Mouse (Mus musculus) forebrain, embryonic 11.5 days (tissue): ENCODE results near the gene Smyd3. TPM values are rescaled to one million over a fixed set of nuclear protein-coding genes. Genes with fewer than 3 reads are reported as not detected.

Experiments
- ATAC-seq: fragments of 200-750 bp; cut with Nextera tagmentation; replicated peaks from 2 replicates; pipeline ENCODE4 v1.8.0; 2017; ENCODE audit warnings: moderate TSS enrichment; ENCODE audit not compliant: low FRiP score
- DNase-seq: peaks from one replicate; pipeline ENCODE4 v3.0.0-alpha.2; 2017; ENCODE audit warnings: low spot score
- H3K27ac ChIP-seq: fragments of 300-500 bp; sonication (generic); 2 replicates; pipeline ENCODE4 v1.5.1; 2014; ENCODE audit warnings: low read depth, low read length
- H3K27me3 ChIP-seq: fragments of 300-500 bp; sonication (generic); 2 replicates; pipeline ENCODE4 v1.6.1; 2014; ENCODE audit warnings: mild to moderate bottlenecking, low read length, mixed read lengths; ENCODE audit not compliant: control insufficient read depth, insufficient read depth
- H3K36me3 ChIP-seq: fragments of 300-500 bp; sonication (generic); 2 replicates; pipeline ENCODE4 v1.6.1; 2014; ENCODE audit warnings: mild to moderate bottlenecking, low read length, moderate library complexity, mixed read lengths; ENCODE audit not compliant: control insufficient read depth, insufficient read depth
- H3K4me1 ChIP-seq: fragments of 300-500 bp; sonication (generic); replicated peaks from 2 replicates; pipeline ENCODE4 v1.6.1; 2014; ENCODE audit warnings: low read length, mixed read lengths; ENCODE audit not compliant: control insufficient read depth, insufficient read depth
- H3K4me2 ChIP-seq: fragments of 300-500 bp; sonication (generic); 2 replicates; pipeline ENCODE4 v1.6.1; 2014; ENCODE audit warnings: low read depth, mild to moderate bottlenecking, low read length, moderate library complexity, mixed read lengths; ENCODE audit not compliant: severe bottlenecking
- H3K4me3 ChIP-seq: fragments of 300-500 bp; sonication (generic); 2 replicates; pipeline ENCODE4 v1.5.1; 2014; ENCODE audit warnings: low read depth, low read length
- H3K9ac ChIP-seq: fragments of 300-500 bp; sonication (generic); 2 replicates; pipeline ENCODE4 v1.6.1; 2014; ENCODE audit warnings: low read length
- H3K9me3 ChIP-seq: fragments of 300-500 bp; sonication (generic); 2 replicates; pipeline ENCODE4 v1.6.1; 2016; ENCODE audit warnings: low read length, mixed read lengths; ENCODE audit not compliant: control insufficient read depth
- WGBS: fragments of 180-500 bp; shearing (Covaris S2); extraction: QIAGEN DNeasy Blood & Tissue Kit; methylation state at CpG from one replicate; pipeline ENCODE4 v1.1.7; 2014; 5-methylcytosine and 5-hydroxymethylcytosine counted together
- polyA plus RNA-seq: library from polyadenylated mRNA; unstranded; fragments of >200 nt; fragmentation: Nextera tagmentation; extraction: Ambion mirVana; gene quantifications from 2 replicates; pipeline ENCODE4 v1.2.1, GENCODE M21; 2014

Smyd3 gene
- polyA plus RNA-seq: 14.1 and 16.1 TPM in 2 replicates

GRCm38 (mm10) chr1:179517713-179518465 is at the start of gene Smyd3:
Gene Smyd3, minus strand, starts transcription at chr1:179518041.
- DNase-seq (peak; percentile 91), ATAC-seq (peak; percentile 86)
- Histone ChIP-seq H3K4me3 (peak within 1 kb of the TSS; percentile 65), H3K9me3 (no peaks in the 10 kb centered on the region), H3K4me1 (no peaks in the 10 kb centered on the region), H3K4me2 (peak within 1 kb of the TSS; percentile 95), H3K27ac (no peak within 1 kb of the TSS), H3K27me3 (no peaks in the 10 kb centered on the region), H3K9ac (peak within 1 kb of the TSS; percentile 68), H3K36me3 (no peaks in the 10 kb centered on the region)
- WGBS: 6% methylated on average over 39 of the region's 39 CpGs

- DNase-seq (no peak), ATAC-seq (0 out of 2 replicates have a peak, but pooled peaks have one; percentile 12)
- Histone ChIP-seq H3K4me3 (no peak overlapping the region), H3K27ac (no peak overlapping the region), H3K27me3 (no peaks in the 10 kb centered on the region), H3K4me1 (0 out of 2 replicates have a peak, but pooled peaks cover 2% of the 10 kb centered on the region), H3K9ac (no peak overlapping the region), H3K36me3 (no peaks in the 10 kb centered on the region), H3K4me2 (no peak overlapping the region), H3K9me3 (no peaks in the 10 kb centered on the region)
- WGBS: 80% methylated on average over 7 of the region's 7 CpGs
Measured at GRCm38 (mm10) chr1:179567558-179567957, 49.7 kb upstream of the Smyd3 start.

GRCm38 (mm10) chr1:179563926-179564325 is 46.1 kb upstream of the Smyd3 start:
- Histone ChIP-seq H3K27ac (no peak overlapping the region), H3K4me2 (no peak overlapping the region), H3K9ac (no peak overlapping the region), H3K4me1 (no peaks in the 10 kb centered on the region), H3K9me3 (no peaks in the 10 kb centered on the region), H3K27me3 (no peaks in the 10 kb centered on the region), H3K36me3 (no peaks in the 10 kb centered on the region), H3K4me3 (no peak overlapping the region)
- 91% methylated on average over 5 of the region's 5 CpGs for WGBS
- no peak for DNase-seq
- ATAC-seq: no peak

- H3K4me2 ChIP-seq: no peak overlapping the region
- WGBS: 85% methylated on average over 4 of the region's 4 CpGs
- H3K27ac ChIP-seq: no peak overlapping the region
- H3K9ac ChIP-seq: no peak overlapping the region
- H3K27me3 ChIP-seq: no peaks in the 10 kb centered on the region
- H3K4me1 ChIP-seq: no peaks in the 10 kb centered on the region
- no peaks in the 10 kb centered on the region for H3K9me3 ChIP-seq
- H3K4me3 ChIP-seq: no peak overlapping the region
- DNase-seq: no peak
- no peaks in the 10 kb centered on the region for H3K36me3 ChIP-seq
- ATAC-seq: no peak
Measured at GRCm38 (mm10) chr1:179563211-179563610, 45.4 kb upstream of the Smyd3 start.

GRCm38 (mm10) chr1:179560845-179561430 is 43.1 kb upstream of the Smyd3 start:
- H3K27ac ChIP-seq: no peak overlapping the region

GRCm38 (mm10) chr1:179559446-179560194 is 41.8 kb upstream of the Smyd3 start:
- Histone ChIP-seq H3K9me3 (no peaks in the 10 kb centered on the region), H3K27ac (no peak overlapping the region), H3K36me3 (no peaks in the 10 kb centered on the region), H3K4me2 (no peak overlapping the region), H3K4me1 (no peaks in the 10 kb centered on the region), H3K4me3 (no peak overlapping the region), H3K9ac (no peak overlapping the region), H3K27me3 (no peaks in the 10 kb centered on the region)
- ATAC-seq (no peak), DNase-seq (no peak)
- 82% methylated on average over 11 of the region's 11 CpGs for WGBS

More at GRCm38 (mm10) chr1:179560845-179561430, 43.1 kb upstream of the Smyd3 start:
- H3K36me3 ChIP-seq: no peaks in the 10 kb centered on the region
- no peak overlapping the region for H3K4me3 ChIP-seq
- H3K9me3 ChIP-seq: no peaks in the 10 kb centered on the region
- H3K27me3 ChIP-seq: no peaks in the 10 kb centered on the region
- 90% methylated on average over 6 of the region's 6 CpGs for WGBS
- DNase-seq: no peak
- ATAC-seq: no peak
- H3K9ac ChIP-seq: no peak overlapping the region
- H3K4me1 ChIP-seq: no peaks in the 10 kb centered on the region
- no peak overlapping the region for H3K4me2 ChIP-seq

- no peaks in the 10 kb centered on the region for H3K27me3 ChIP-seq
- no peak for DNase-seq
- H3K27ac ChIP-seq: no peak overlapping the region
- no peak overlapping the region for H3K4me3 ChIP-seq
- H3K36me3 ChIP-seq: no peaks in the 10 kb centered on the region
- no peak for ATAC-seq
- H3K4me2 ChIP-seq: no peak overlapping the region
- H3K4me1 ChIP-seq: no peaks in the 10 kb centered on the region
- no peaks in the 10 kb centered on the region for H3K9me3 ChIP-seq
- H3K9ac ChIP-seq: no peak overlapping the region
- 86% methylated on average over 3 of the region's 3 CpGs for WGBS
Measured at GRCm38 (mm10) chr1:179556921-179557320, 39.1 kb upstream of the Smyd3 start.

GRCm38 (mm10) chr1:179553949-179554347 is 36.1 kb upstream of the Smyd3 start:
- Histone ChIP-seq H3K9ac (no peak overlapping the region), H3K27ac (no peak overlapping the region), H3K27me3 (no peaks in the 10 kb centered on the region), H3K4me2 (no peak overlapping the region), H3K9me3 (no peaks in the 10 kb centered on the region), H3K4me1 (no peaks in the 10 kb centered on the region), H3K4me3 (no peak overlapping the region), H3K36me3 (no peaks in the 10 kb centered on the region)
- WGBS: 88% methylated on average over 4 of the region's 4 CpGs
- DNase-seq (no peak), ATAC-seq (no peak)
